Mouse (Mus musculus): ENCODE measurements around the gene Ankfn1.

DNA sequence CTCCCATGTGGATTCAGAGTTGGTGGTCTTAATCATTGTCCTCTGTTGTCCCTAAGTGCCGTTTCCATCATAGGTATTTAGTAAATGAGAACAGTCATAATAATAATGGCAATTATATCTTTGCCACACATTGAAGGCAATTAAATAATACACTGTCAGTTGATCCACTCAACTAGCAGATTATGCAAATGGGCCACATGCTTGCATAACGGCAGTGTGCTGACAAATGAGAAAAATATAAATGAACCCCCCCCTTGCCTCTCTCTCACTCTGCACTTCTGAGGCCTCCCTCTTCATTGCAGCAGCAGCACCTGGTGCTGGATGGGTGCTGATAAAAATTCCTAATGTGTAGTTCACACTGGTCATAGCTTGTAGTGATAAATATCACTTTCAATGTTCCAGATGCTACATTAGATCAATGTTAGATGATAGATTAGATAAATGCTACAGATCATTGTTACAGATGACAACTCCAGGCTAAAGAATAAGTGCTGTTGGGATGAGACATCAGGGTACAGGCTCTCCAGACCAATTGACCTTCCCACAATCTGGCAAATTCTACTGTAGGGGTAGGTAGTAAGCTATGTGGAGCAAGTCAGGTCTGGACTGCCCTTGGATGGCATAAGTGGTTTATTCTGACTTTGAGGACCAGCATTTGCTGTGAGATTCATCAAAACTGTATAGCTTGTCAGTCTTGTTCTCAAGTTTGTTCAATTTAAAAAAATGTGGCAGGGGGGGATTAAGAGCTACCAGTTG is 12.3 kb downstream of the Ankfn1 start:
- TF ChIP-seq TAL1 (IDR thresholded peaks at IDR 0.05; ENCODE audit: low read length) (no peak), GATA1 (IDR thresholded peaks at IDR 0.05; ENCODE audit: low read length) (no peak)

Data from erythroblast, embryonic 14.5 days (primary cell).